Mouse (Mus musculus) stomach, embryonic 16.5 days (tissue): ENCODE results near the gene Hoxb5. TPM values are rescaled to one million over a fixed set of nuclear protein-coding genes. Genes with fewer than 3 reads are reported as not detected.

Source experiments
- ATAC-seq: fragments of 200-750 bp; cut with Nextera tagmentation; 2 replicates; pipeline ENCODE4 v1.8.0; 2017; ENCODE audit warnings: moderate number of reproducible peaks, moderate TSS enrichment; ENCODE audit not compliant: insufficient read depth, low FRiP score
- H3K27ac ChIP-seq: fragments of 300-500 bp; sonication (generic); 2 replicates; pipeline ENCODE4 v1.5.1; 2014; ENCODE audit warnings: low read length
- H3K27me3 ChIP-seq: fragments of 300-500 bp; sonication (generic); 2 replicates; pipeline ENCODE4 v1.6.1; 2014; ENCODE audit warnings: low read length, control low read depth, mixed read lengths; ENCODE audit not compliant: control insufficient read depth, insufficient read depth
- H3K36me3 ChIP-seq: fragments of 300-500 bp; sonication (generic); 2 replicates; pipeline ENCODE4 v1.6.1; 2014; ENCODE audit warnings: low read length; ENCODE audit not compliant: control insufficient read depth, insufficient read depth
- H3K4me1 ChIP-seq: fragments of 300-500 bp; sonication (generic); 2 replicates; pipeline ENCODE4 v1.6.1; 2014; ENCODE audit warnings: low read length, control low read depth, mixed read lengths; ENCODE audit not compliant: control insufficient read depth, insufficient read depth
- H3K4me2 ChIP-seq: fragments of 300-500 bp; sonication (generic); 2 replicates; pipeline ENCODE4 v1.6.1; 2014; ENCODE audit warnings: low read depth, low read length, mixed read lengths
- H3K4me3 ChIP-seq: fragments of 300-500 bp; sonication (generic); replicated peaks from 2 replicates; pipeline ENCODE4 v1.5.1; 2014; ENCODE audit warnings: mild to moderate bottlenecking, low read length
- H3K9ac ChIP-seq: fragments of 300-500 bp; sonication (generic); 2 replicates; pipeline ENCODE4 v1.6.1; 2014; ENCODE audit warnings: low read length
- H3K9me3 ChIP-seq: fragments of 300-500 bp; sonication (generic); replicated peaks from 2 replicates; pipeline ENCODE4 v1.6.1; 2016; ENCODE audit warnings: low read length, control low read depth; ENCODE audit not compliant: control insufficient read depth
- WGBS: fragments of 180-500 bp; shearing (Covaris S2); extraction: QIAGEN DNeasy Blood & Tissue Kit; methylation state at CpG from one replicate; pipeline ENCODE4 v1.1.7; 2014; 5-methylcytosine and 5-hydroxymethylcytosine counted together
- polyA plus RNA-seq: library from polyadenylated mRNA; unstranded; fragments of >200 nt; fragmentation: Nextera tagmentation; extraction: Ambion mirVana; gene quantifications from 2 replicates; pipeline ENCODE4 v1.2.1, GENCODE M21; 2015

Gene Hoxb5
- polyA plus RNA-seq, 1 experiment from 2014 or later = 13.8 TPM

- no peak overlapping the region for H3K4me3 ChIP-seq
- H3K9me3 ChIP-seq = no peaks in the 10 kb centered on the region
- peaks cover 96% of the 10 kb centered on the region for H3K27me3 ChIP-seq
- no peak overlapping the region for H3K4me2 ChIP-seq
- no peak overlapping the region for H3K27ac ChIP-seq
- H3K9ac ChIP-seq = no peak overlapping the region
- H3K36me3 ChIP-seq = no peaks in the 10 kb centered on the region
- ATAC-seq = no peak
- H3K4me1 ChIP-seq = no peaks in the 10 kb centered on the region
- WGBS = 2% methylated on average over 24 of the region's 24 CpGs
These were observed 41.7 kb upstream of the Hoxb5 start for GRCm38 (mm10) chr11:96261323-96261890.

- Histone ChIP-seq H3K27me3 (peaks cover 97% of the 10 kb centered on the region), H3K9me3 (no peaks in the 10 kb centered on the region)
- no peak for ATAC-seq
These were observed 40.8 kb upstream of the Hoxb5 start for GRCm38 (mm10) chr11:96262262-96262830.

GRCm38 (mm10) chr11:96263636-96264389 lies 39.3 kb upstream of the Hoxb5 start:
- WGBS = 3% methylated on average over 33 of the region's 33 CpGs
- Histone ChIP-seq H3K4me2 (no peak overlapping the region), H3K27ac (no peak overlapping the region), H3K9ac (no peak overlapping the region), H3K36me3 (no peaks in the 10 kb centered on the region), H3K4me3 (no peak overlapping the region), H3K4me1 (no peaks in the 10 kb centered on the region), H3K27me3 (peaks cover 94% of the 10 kb centered on the region), H3K9me3 (no peaks in the 10 kb centered on the region)
- ATAC-seq = no peak

More at GRCm38 (mm10) chr11:96262262-96262830, 40.8 kb upstream of the Hoxb5 start:
- Histone ChIP-seq H3K27ac (no peak overlapping the region), H3K4me1 (no peaks in the 10 kb centered on the region), H3K36me3 (no peaks in the 10 kb centered on the region), H3K4me3 (no peak overlapping the region), H3K9ac (no peak overlapping the region), H3K4me2 (no peak overlapping the region)
- 10% methylated on average over 6 of the region's 6 CpGs for WGBS

- Histone ChIP-seq H3K4me1 (no peaks in the 10 kb centered on the region), H3K9me3 (no peaks in the 10 kb centered on the region), H3K4me2 (no peak overlapping the region), H3K9ac (no peak overlapping the region), H3K4me3 (no peak overlapping the region), H3K27me3 (peaks cover 94% of the 10 kb centered on the region), H3K27ac (no peak overlapping the region), H3K36me3 (no peaks in the 10 kb centered on the region)
- ATAC-seq = no peak
- WGBS = 12% methylated on average over 8 of the region's 8 CpGs
These were observed 38.6 kb upstream of the Hoxb5 start for GRCm38 (mm10) chr11:96264390-96265020.

GRCm38 (mm10) chr11:96265954-96266353 lies 37.2 kb upstream of the Hoxb5 start:
- 3% methylated on average over 7 of the region's 7 CpGs for WGBS
- Histone ChIP-seq H3K27me3 (peaks cover 94% of the 10 kb centered on the region), H3K4me2 (no peak overlapping the region), H3K9ac (no peak overlapping the region), H3K36me3 (no peaks in the 10 kb centered on the region), H3K4me3 (no peak overlapping the region), H3K9me3 (no peaks in the 10 kb centered on the region), H3K27ac (no peak overlapping the region), H3K4me1 (peaks cover under 1% of the 10 kb centered on the region; the same call in 1 of the 2 replicates)
- ATAC-seq = no peak

DNA sequence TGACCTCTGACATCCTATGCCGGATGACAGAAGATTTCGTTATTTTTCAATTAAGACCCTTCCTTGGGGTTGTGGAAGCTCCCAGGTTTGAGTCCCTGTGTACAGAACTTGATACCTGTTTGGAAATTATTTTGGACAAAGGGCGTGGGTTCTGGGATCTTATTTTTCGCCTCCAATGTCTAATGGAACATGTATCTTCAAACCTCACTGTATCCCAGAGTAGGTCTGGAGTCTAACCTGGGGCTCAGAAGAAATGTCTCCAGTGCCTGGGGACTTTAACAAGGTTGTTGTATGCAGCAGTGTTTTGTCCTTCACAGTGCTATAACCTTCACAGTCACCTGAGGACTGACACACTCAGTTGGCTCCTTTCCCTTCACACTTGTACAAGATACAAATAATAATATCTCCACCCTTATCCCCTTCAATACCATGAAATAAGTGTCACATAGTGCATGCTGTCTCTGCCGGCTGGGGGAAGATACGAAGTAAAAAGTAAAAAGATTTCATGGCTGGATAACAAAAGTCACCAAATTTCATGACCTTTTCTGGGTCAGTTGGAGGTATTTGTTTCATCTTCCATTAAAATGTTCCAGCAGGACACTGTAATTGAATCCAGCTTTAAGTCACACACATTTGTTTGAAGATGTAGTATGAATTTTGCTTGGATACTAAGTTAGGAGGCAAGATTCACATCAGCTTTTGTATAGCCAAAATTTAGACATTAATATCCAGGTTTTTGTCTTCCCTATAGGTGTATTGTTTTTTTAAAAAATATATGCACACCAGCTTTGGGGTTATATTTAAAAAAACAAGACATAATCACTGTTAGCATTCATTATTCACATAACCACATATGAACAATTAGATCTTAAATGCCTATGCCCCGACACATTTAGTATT lies 35.9 kb upstream of the Hoxb5 start:
- Histone ChIP-seq H3K4me3 (no peak overlapping the region), H3K4me2 (no peak overlapping the region), H3K36me3 (no peaks in the 10 kb centered on the region), H3K27me3 (peaks cover 96% of the 10 kb centered on the region), H3K9me3 (no peaks in the 10 kb centered on the region), H3K9ac (no peak overlapping the region), H3K4me1 (peaks cover 11% of the 10 kb centered on the region), H3K27ac (no peak overlapping the region)
- WGBS = 20% methylated on average over 7 of the region's 7 CpGs
- no peak for ATAC-seq

- Histone ChIP-seq H3K4me3 (no peak overlapping the region), H3K27me3 (peaks cover 96% of the 10 kb centered on the region), H3K4me1 (peaks cover 14% of the 10 kb centered on the region), H3K9me3 (no peaks in the 10 kb centered on the region), H3K27ac (no peak overlapping the region), H3K9ac (no peak overlapping the region), H3K36me3 (no peaks in the 10 kb centered on the region), H3K4me2 (no peak overlapping the region)
- ATAC-seq = no peak
- WGBS = 5% methylated on average over 1 of the region's 1 CpGs
These were observed 34.9 kb upstream of the Hoxb5 start for GRCm38 (mm10) chr11:96268031-96268745.

DNA sequence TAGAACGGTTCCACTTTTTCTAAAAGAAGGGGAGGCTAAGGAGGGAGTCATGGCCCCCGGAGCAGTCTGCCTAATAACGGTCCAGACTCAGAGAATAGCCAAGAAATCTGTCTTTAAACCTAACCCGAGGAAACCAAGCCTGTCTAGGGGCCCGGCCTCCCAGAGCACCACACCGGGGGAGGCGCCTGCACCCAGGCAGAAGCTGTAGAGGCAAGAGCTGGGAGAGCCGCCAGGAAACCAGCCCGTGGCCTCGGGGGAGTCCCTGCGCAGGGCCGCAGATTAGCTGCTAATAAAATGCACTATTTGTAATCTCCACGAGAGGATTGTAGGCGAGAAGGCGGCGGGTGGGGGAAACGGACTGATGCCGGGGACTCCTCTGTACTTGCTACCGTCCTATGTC lies 33.3 kb upstream of the Hoxb5 start:
- Histone ChIP-seq H3K27ac (no peak overlapping the region), H3K9me3 (no peaks in the 10 kb centered on the region), H3K4me1 (peaks cover 14% of the 10 kb centered on the region), H3K27me3 (peaks cover 97% of the 10 kb centered on the region), H3K4me2 (no peak overlapping the region), H3K36me3 (no peaks in the 10 kb centered on the region), H3K9ac (no peak overlapping the region), H3K4me3 (no peak overlapping the region)
- 2% methylated on average over 19 of the region's 19 CpGs for WGBS
- ATAC-seq = no peak
